Mouse (Mus musculus) kidney, adult 2 months (tissue): ENCODE results near the gene Gnb1. TPM values are rescaled to one million over a fixed set of nuclear protein-coding genes. Genes with fewer than 3 reads are reported as not detected.

Source experiments
- DNase-seq: peaks from one replicate; pipeline ENCODE4 v3.0.0; 2021
- H3K27ac ChIP-seq: fragments of 200-500 bp; 2 replicates; pipeline ENCODE4 v1.5.1; 2012; ENCODE audit warnings: low read depth, low read length, control low read depth, inconsistent platforms; ENCODE audit not compliant: insufficient read depth
- H3K27me3 ChIP-seq: fragments of 200-500 bp; replicated peaks from 2 replicates; pipeline ENCODE4 v1.6.1; 2012; ENCODE audit warnings: mild to moderate bottlenecking, moderate library complexity, low read length, inconsistent platforms; ENCODE audit not compliant: control insufficient read depth, insufficient read depth
- H3K36me3 ChIP-seq: fragments of 200-500 bp; 2 replicates; pipeline ENCODE4 v1.6.1; 2012; ENCODE audit warnings: mild to moderate bottlenecking, moderate library complexity, low read length, inconsistent platforms; ENCODE audit not compliant: control insufficient read depth, insufficient read depth
- H3K4me1 ChIP-seq: fragments of 200-500 bp; 2 replicates; pipeline ENCODE4 v1.6.1; 2011; ENCODE audit warnings: low read length; ENCODE audit not compliant: control insufficient read depth, insufficient read depth
- H3K4me3 ChIP-seq: fragments of 200-500 bp; 2 replicates; pipeline ENCODE4 v1.5.1; 2011; ENCODE audit warnings: mild to moderate bottlenecking, low read depth, low read length, control low read depth; ENCODE audit not compliant: insufficient read depth
- CTCF ChIP-seq: fragments of 200-500 bp; conservative IDR thresholded peaks from 2 replicates; pipeline ENCODE4 v1.5.1; 2011; ENCODE audit warnings: low read depth, mild to moderate bottlenecking, control low read depth, low read length, moderate library complexity, mixed read lengths; ENCODE audit not compliant: insufficient read depth, insufficient read length
- POLR2A ChIP-seq: fragments of 200-500 bp; IDR thresholded peaks from one replicate; pipeline ENCODE4 v1.6.1; 2011; ENCODE audit warnings: low read depth, low read length, control low read depth
- WGBS: fragments of 180-500 bp; shearing (Covaris S2); methylation state at CpG from one replicate; pipeline ENCODE4 v1.1.7; 2018; 5-methylcytosine and 5-hydroxymethylcytosine counted together
- polyA plus RNA-seq: library from polyadenylated mRNA; depleted of rRNA; stranded (reverse); fragments of >200 nt; gene quantifications from 2 replicates; pipeline ENCODE4 v1.2.3, GENCODE M21; 2012; rRNA removed

Gene Gnb1
- polyA plus RNA-seq, 1 experiment, result 399 TPM

GRCm38 (mm10) chr4:155602753-155603152 lies 111.6 kb downstream of the Gnb1 start:
- Histone ChIP-seq H3K36me3 (no peaks in the 10 kb centered on the region; the same call in 1 of the 2 replicates), H3K4me1 (0 out of 2 replicates have a peak, but pooled peaks cover 4% of the 10 kb centered on the region), H3K27ac (no peak overlapping the region), H3K4me3 (no peak overlapping the region), H3K27me3 (no peaks in the 10 kb centered on the region)
- no peak for TF ChIP-seq POLR2A
- TF ChIP-seq CTCF, result no peak
- DNase-seq, result no peak
- 96% methylated on average over 1 of the region's 1 CpGs for WGBS

DNA sequence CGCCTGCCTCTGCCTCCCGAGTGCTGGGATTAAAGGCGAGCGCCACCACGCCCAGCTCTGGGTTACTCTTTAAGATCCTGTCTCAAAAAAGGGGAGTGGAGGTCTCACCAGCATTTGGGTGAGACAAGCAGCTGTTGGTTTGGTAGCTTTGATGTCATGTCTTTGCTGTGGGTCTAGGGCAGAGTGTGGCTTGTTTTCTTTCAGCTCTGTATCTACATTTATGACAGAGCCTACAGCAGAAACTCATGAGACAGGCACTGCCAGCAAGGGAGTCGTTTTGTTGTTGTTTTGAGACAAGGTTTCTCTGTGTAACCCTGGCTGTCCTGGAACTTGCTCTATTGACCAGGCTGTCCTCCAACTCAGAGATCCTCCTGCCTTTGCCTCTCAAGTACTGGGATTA lies 112.6 kb downstream of the Gnb1 start:
- no peak for TF ChIP-seq POLR2A
- no peak for TF ChIP-seq CTCF
- Histone ChIP-seq H3K4me3 (no peak overlapping the region), H3K36me3 (no peaks in the 10 kb centered on the region; the same call in 1 of the 2 replicates), H3K4me1 (0 out of 2 replicates have a peak, but pooled peaks cover 4% of the 10 kb centered on the region), H3K27ac (no peak overlapping the region), H3K27me3 (no peaks in the 10 kb centered on the region)
- 86% methylated on average over 6 of the region's 6 CpGs for WGBS
- no peak for DNase-seq

- H3K4me3 ChIP-seq, result no peak overlapping the region
- H3K27ac ChIP-seq, result no peak overlapping the region
- no peaks in the 10 kb centered on the region; the same call in 1 of the 2 replicates for H3K36me3 ChIP-seq
- no peak for DNase-seq
- H3K4me1 ChIP-seq, result 0 out of 2 replicates have a peak, but pooled peaks cover 4% of the 10 kb centered on the region
- 91% methylated on average over 4 of the region's 4 CpGs for WGBS
- H3K27me3 ChIP-seq, result no peaks in the 10 kb centered on the region
- no peak for TF ChIP-seq POLR2A
- no peak for TF ChIP-seq CTCF
These were observed 114.0 kb downstream of the Gnb1 start for GRCm38 (mm10) chr4:155605132-155605531.

GRCm38 (mm10) chr4:155606825-155607224 lies 115.7 kb downstream of the Gnb1 start:
- WGBS, result 44% methylated on average over 2 of the region's 2 CpGs
- H3K4me1 ChIP-seq, result 0 out of 2 replicates have a peak, but pooled peaks cover 4% of the 10 kb centered on the region
- no peaks in the 10 kb centered on the region for H3K27me3 ChIP-seq
- TF ChIP-seq CTCF (no peak), POLR2A (no peak)
- no peaks in the 10 kb centered on the region; the same call in 1 of the 2 replicates for H3K36me3 ChIP-seq
- no peak for DNase-seq
- no peak overlapping the region for H3K27ac ChIP-seq
- H3K4me3 ChIP-seq, result no peak overlapping the region

Other genes starting within 250 kb of the Gnb1 start
- gene Faap20, start 241.6 kb upstream of the Gnb1 start, polyA plus RNA-seq, result 68.9 and 75.5 TPM in 2 replicates
- gene Prkcz, start 130.0 kb upstream of the Gnb1 start, polyA plus RNA-seq, result 80.1 and 84.5 TPM in 2 replicates
- 0.47 and 0.56 TPM in 2 replicates for gene Gabrd, start 93.2 kb upstream of the Gnb1 start, polyA plus RNA-seq
- gene Cfap74, start 82.2 kb upstream of the Gnb1 start, polyA plus RNA-seq, result 0.27 and 0.42 TPM in 2 replicates
- gene Tmem52, start 22.2 kb upstream of the Gnb1 start, polyA plus RNA-seq, result 14.7 and 15.7 TPM in 2 replicates
- 141 and 153 TPM in 2 replicates for gene Nadk, start 71.0 kb downstream of the Gnb1 start, polyA plus RNA-seq
- gene Slc35e2, start 110.1 kb downstream of the Gnb1 start, polyA plus RNA-seq, result 7.5 and 7.9 TPM in 2 replicates
- 19.2 and 24.8 TPM in 2 replicates for gene Cdk11b, start 133.5 kb downstream of the Gnb1 start, polyA plus RNA-seq
- gene Gm10563, start 154.0 kb downstream of the Gnb1 start, polyA plus RNA-seq, result not detected in 2 replicates
- gene Mmp23, start 162.0 kb downstream of the Gnb1 start, polyA plus RNA-seq, result 22.4 and 28.0 TPM in 2 replicates
- 57.7 and 72.6 TPM in 2 replicates for gene Mib2, start 177.8 kb downstream of the Gnb1 start, polyA plus RNA-seq
- gene Fndc10, start 203.0 kb downstream of the Gnb1 start, polyA plus RNA-seq, result 9.8 and 10.6 TPM in 2 replicates
- 81.9 and 101 TPM in 2 replicates for gene Ssu72, start 213.4 kb downstream of the Gnb1 start, polyA plus RNA-seq
- 0.67 TPM in 2 replicates for gene Tmem240, start 243.4 kb downstream of the Gnb1 start, polyA plus RNA-seq